Mouse (Mus musculus): ENCODE results near the gene Tmprss15. TPM values are rescaled to one million over a fixed set of nuclear protein-coding genes. Genes with fewer than 3 reads are reported as not detected.

Gene Tmprss15
- polyA plus RNA-seq, 1 experiment, result not detected

- Histone ChIP-seq H3K4me1 (ENCODE audit: control insufficient read depth) (no peaks in the 10 kb centered on the region), H3K4me3 (replicated peaks) (no peak overlapping the region), H3K27me3 (ENCODE audit: control insufficient read depth) (peaks cover 4% of the 10 kb centered on the region), H3K9me3 (ENCODE audit: control insufficient read depth, low read length) (peaks cover 3% of the 10 kb centered on the region; the same call in 1 of the 2 replicates), H3K36me3 (ENCODE audit: control insufficient read depth) (no peaks in the 10 kb centered on the region)
- TF ChIP-seq GATA1 (IDR thresholded peaks at IDR 0.05; ENCODE audit: low read length), result no peak
- no peak for TF ChIP-seq TAL1 (IDR thresholded peaks at IDR 0.05; ENCODE audit: low read length)
Measured at GRCm38 (mm10) chr16:78931287-78932025, 159.4 kb downstream of the Tmprss15 start.

- peaks cover 4% of the 10 kb centered on the region for H3K27me3 ChIP-seq (ENCODE audit: control insufficient read depth)
- TF ChIP-seq GATA1 (IDR thresholded peaks at IDR 0.05; ENCODE audit: low read length) (no peak), TAL1 (IDR thresholded peaks at IDR 0.05; ENCODE audit: low read length) (no peak)
- no peak within 1 kb of the TSS for H3K4me3 ChIP-seq (replicated peaks)
- H3K4me1 ChIP-seq (ENCODE audit: control insufficient read depth), result no peaks in the 10 kb centered on the region
- H3K36me3 ChIP-seq (ENCODE audit: control insufficient read depth), result no peaks in the 10 kb centered on the region
- H3K9me3 ChIP-seq (ENCODE audit: control insufficient read depth, low read length), result peaks cover 3% of the 10 kb centered on the region; the same call in 1 of the 2 replicates
Measured at GRCm38 (mm10) chr16:78930382-78931286, 160.3 kb downstream of the Tmprss15 start, which contains the start of gene Chodl. Gene Chodl, plus strand, starts transcription at chr16:78930948.

GRCm38 (mm10) chr16:78922644-78923043, 168.3 kb downstream of the Tmprss15 start:
- no peak overlapping the region for H3K4me3 ChIP-seq (replicated peaks)
- no peaks in the 10 kb centered on the region for H3K27me3 ChIP-seq (ENCODE audit: control insufficient read depth)
- TF ChIP-seq GATA1 (IDR thresholded peaks at IDR 0.05; ENCODE audit: low read length), result no peak
- TF ChIP-seq TAL1 (IDR thresholded peaks at IDR 0.05; ENCODE audit: low read length), result no peak
- H3K9me3 ChIP-seq (ENCODE audit: control insufficient read depth, low read length), result peaks cover 3% of the 10 kb centered on the region; the same call in 1 of the 2 replicates
- no peaks in the 10 kb centered on the region for H3K36me3 ChIP-seq (ENCODE audit: control insufficient read depth)
- no peaks in the 10 kb centered on the region for H3K4me1 ChIP-seq (ENCODE audit: control insufficient read depth)

Other genes with a start within 250 kb of the Tmprss15 start
- gene Chodl, start 160.1 kb downstream of the Tmprss15 start, polyA plus RNA-seq (2012), result not detected in 2 replicates

Data from erythroblast, embryonic 14.5 days (primary cell).